Mouse (Mus musculus): ENCODE measurements at regions not wholly inside any gene's neighbourhood (a gene's known extent, or its start where the extent isn't known, plus 50 kb on each side); places are given as distances from the start of the nearest gene placed in this dataset.

DNA sequence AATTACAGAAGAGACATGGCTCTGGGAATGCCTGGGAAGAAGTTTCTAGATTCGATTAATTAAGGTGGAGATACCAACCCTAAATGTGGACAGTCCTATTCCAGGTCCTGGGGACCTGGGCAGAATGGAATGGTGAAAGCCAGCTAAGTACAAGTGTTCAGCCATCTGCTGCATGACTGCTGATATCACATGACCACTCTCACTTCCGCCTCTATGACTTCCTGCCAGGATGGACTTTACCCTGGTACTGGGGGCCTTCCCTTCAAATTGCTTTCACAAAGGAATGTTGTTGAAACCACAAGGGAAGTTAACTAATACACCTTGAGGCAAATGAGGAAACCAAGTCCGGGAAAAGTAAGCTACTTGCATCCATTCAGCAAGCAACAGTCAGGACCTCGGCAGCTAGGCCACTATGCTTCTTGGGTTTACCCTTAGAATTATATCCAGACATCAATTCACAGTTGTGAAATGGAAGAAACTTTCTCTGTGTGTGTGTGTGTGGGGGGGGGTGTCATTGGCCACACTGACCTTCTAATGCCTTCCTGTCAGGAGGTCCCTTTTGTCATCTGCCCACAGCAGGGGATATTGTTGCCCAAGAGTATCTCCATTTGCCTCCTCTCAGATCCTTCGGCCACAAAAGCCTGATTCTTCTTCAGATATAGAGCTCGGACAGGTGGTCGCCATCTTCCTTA is 330.6 kb downstream of the Nuak1 start:
- in situ Hi-C loops (cut with MboI; ENCODE audit: low pct_unique_long_range_greater_than_20kb in 1 of 2, low sequenced_read_pairs in 2 of 2, unreplicated experiment in 1 of 2) = no loop called here

DNA sequence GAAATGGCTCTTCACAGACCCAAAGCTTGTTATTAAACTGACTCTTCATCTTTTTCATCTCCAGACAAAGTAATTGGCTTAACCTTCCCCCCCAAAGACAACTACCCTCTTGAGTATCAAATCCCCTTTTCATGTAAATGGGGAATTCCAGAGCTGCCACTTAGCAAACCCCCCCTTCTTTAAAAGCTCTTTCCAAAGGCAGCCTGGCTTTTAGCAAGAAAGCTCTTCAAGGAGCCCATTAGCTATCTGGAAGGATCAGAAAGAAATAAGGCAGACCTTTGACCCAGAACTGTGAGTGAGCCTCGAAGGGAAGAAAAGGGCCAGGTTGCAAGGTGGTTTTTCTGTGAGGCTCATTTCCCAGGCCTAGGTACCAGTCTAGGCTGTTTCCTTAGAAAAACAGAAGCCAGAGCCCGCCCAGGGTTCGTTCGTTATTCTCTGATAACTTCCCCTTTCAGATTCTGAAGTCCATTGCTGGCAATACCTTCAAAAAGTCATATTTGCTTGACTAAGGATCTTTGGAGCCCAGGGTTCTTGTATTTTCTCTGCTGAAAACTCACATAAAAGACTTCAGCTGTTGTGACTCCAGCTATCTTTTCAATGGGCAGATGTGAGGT is 329.9 kb downstream of the Nuak1 start:
- in situ Hi-C loops (cut with MboI; ENCODE audit: low pct_unique_long_range_greater_than_20kb in 1 of 2, low sequenced_read_pairs in 2 of 2, unreplicated experiment in 1 of 2) = no loop called here

DNA sequence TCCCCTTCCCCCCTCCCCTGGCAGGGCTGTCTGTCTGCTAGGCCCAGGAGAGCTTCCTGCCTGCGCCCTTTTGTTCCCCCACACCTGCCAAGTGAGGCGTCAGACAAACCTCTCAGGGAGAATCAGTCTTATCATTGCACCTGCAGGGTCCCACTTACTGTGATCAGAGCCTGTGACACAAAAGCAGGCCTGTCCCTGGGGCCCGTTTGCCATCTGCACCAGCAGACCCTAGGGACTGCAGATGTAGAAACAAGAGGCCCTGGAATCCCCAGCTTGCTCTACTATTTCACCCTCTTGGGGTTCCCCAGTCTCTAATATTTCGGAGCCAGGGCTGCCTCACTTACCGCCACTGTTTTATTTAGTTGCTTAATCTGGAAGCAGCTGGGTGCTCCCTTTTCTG is 328.9 kb downstream of the Nuak1 start:
- in situ Hi-C loops (cut with MboI; ENCODE audit: low pct_unique_long_range_greater_than_20kb in 1 of 2, low sequenced_read_pairs in 2 of 2, unreplicated experiment in 1 of 2) = no loop called here

DNA sequence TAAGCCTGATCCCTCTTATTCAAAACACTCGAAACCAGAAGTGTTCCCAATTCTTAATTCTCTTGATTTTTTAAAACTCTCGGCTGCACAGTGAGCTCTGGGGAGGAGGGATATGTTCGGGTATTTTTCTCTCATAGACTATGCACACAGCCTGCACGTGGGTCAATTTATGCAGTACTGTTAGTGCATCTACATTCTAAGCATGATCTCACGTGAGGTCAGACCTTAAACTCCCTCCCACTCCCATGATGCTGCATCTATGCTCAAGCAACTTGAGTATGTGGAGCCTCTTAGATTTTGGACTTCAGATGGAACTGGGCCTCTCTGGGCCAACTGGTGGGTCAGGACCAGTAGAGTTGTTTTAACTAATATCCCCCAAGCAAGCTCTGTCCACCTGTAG is 328.5 kb downstream of the Nuak1 start:
- in situ Hi-C loops (cut with MboI; ENCODE audit: low pct_unique_long_range_greater_than_20kb in 1 of 2, low sequenced_read_pairs in 2 of 2, unreplicated experiment in 1 of 2) = no loop called here

DNA sequence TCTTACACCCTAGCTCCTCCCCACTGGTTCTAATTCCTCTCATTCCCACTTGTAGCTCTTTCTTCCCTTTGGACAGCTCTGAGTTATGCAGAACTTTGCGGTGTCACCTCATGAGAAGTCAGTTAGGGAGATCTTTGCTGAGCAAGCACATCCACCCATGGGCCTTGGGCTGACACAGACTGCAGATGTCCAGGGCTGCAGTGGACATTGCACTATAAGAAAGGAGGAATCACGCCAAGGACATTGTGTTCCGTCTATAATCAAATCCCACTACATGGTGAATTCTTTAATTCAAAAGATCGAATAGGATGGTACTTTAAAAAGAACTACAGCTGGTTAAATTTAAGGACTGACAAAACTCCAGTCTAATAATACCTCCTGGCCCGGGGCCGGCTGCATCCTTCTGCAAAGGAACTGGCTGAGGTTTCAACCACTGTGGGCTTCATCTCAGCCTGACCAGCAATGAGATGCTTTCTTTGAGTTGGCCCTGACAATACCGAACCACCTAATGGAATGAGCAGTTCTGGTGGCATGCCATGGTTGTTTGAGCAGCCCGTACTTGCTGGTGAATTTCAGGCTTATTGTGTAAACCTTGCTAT is 320.3 kb downstream of the Nuak1 start:
- in situ Hi-C loops (cut with MboI; ENCODE audit: low pct_unique_long_range_greater_than_20kb in 1 of 2, low sequenced_read_pairs in 2 of 2, unreplicated experiment in 1 of 2) = no loop called here

DNA sequence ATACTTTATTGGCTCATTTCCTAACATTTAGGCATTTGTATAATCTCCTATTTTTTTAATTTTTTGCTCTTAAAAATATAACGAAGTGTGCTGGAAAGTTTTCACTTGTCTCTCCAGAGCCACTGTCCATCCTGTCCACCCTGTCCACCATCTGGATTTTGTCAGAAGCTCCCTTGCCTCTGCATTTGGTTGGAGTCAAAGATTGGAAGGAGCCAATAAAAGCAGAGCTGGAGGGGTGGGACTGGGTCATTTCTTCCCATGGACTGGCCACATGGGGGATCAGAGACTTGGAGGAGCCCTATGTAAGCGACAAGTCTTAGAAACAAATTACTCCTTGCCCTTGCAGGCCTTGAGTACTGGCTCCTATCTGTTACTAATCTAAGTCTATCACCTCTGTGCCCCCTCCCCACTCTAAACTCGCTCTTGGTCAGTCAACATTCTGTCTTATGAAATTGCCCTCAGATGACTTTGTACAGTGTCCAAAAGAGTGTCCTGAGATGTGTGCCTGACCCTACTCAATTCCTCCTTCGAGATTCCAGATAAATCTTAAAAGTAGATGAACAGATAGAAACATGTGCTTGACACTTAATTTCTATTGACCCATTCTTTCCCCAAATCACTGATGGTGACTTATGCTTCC is 303.3 kb downstream of the Nuak1 start:
- in situ Hi-C loops (cut with MboI; ENCODE audit: low pct_unique_long_range_greater_than_20kb in 1 of 2, low sequenced_read_pairs in 2 of 2, unreplicated experiment in 1 of 2) = loop anchor here in 1 of 2 experiments (25.0 kb wide), 1 partner anchor 300 kb away; the partner anchor contains the start of gene Nuak1

DNA sequence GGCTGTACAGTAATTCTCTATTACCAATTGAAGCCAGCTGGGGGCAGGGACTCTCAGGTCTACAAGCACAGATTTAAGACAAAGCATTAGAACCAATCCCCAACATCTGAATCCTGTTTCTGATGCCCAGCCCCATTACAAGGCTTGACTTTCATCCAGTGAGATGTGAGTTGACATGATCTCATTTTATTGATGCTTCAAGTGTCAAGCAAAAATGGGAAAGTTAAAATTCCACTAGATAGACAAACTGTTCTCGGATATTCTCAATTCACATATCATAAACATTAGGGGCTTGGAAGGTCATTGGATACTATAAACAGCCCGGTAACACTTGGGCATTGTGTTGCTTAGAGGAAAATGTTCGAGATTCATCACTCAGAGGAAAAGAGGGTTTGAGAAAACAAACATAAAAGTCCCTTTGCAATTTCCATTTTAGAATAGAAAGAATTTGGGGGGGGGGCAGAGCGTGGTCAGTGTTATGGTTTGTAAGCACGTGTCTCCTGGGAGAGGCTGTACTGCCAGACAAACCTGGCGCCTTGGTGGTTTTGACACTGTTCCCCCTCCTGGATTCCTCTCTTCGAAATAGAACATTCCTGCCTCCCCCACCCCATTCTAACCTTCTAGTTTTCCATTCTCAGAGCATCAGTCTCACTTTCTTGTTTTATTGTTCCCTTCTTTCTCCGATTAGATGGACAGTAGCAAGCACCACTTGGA is 297.5 kb downstream of the Nuak1 start:
- in situ Hi-C loops (cut with MboI; ENCODE audit: low pct_unique_long_range_greater_than_20kb in 1 of 2, low sequenced_read_pairs in 2 of 2, unreplicated experiment in 1 of 2) = loop anchor here in 1 of 2 experiments (25.0 kb wide), 1 partner anchor 294 kb away; the partner anchor contains the start of gene Nuak1

DNA sequence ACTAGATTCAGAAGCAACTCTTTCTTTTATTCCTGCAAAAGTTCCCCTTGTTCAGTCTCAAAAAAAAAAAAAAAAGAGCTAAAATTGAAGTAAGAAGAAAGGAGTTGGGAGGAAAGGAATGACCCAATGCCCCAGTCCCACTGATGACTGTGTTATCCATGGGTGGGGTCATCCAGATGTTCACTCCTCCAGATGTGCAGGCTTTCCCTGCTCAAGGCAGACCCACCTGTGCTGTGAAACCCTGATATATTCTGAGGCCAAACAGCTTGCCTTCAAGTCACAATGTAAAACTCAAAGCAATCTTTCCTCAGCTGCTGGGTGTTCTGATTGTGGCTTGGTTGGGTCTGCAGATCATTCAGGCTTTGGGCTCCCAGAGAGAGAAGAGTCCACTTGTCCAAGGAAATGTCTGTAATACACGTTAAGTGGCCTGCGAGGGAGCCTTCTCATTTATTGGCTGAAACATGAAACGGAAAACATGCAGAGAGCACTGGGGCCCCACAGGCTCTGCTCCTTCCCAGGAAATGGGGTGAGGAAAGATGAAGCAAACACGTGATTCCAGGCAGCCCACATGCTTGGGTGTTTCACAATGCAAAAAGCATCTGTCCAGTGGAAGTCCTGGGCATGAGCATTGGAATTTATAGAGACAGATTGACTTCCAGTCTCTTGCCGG is 296.6 kb downstream of the Nuak1 start:
- in situ Hi-C loops (cut with MboI; ENCODE audit: low pct_unique_long_range_greater_than_20kb in 1 of 2, low sequenced_read_pairs in 2 of 2, unreplicated experiment in 1 of 2) = loop anchor here in 1 of 2 experiments (25.0 kb wide), 1 partner anchor 293 kb away; the partner anchor contains the start of gene Nuak1

DNA sequence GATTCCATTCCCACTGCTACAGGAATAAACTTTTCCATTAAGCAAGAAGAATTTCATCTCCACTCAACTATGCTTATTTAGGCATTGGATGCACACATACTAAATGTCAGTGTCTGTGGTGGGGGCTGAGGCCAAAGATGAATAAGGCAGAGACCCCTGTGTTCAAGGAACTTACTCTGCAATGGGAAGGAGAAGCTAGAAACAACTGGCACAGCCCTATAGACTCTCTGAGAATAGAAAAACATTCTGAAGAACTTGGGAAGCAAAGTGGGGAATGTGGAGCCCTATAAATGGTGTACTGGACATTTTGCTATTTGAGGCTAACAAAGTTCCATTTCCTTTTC is 296.1 kb downstream of the Nuak1 start:
- in situ Hi-C loops (cut with MboI; ENCODE audit: low pct_unique_long_range_greater_than_20kb in 1 of 2, low sequenced_read_pairs in 2 of 2, unreplicated experiment in 1 of 2) = loop anchor here in 1 of 2 experiments (25.0 kb wide), 1 partner anchor 293 kb away; the partner anchor contains the start of gene Nuak1

DNA sequence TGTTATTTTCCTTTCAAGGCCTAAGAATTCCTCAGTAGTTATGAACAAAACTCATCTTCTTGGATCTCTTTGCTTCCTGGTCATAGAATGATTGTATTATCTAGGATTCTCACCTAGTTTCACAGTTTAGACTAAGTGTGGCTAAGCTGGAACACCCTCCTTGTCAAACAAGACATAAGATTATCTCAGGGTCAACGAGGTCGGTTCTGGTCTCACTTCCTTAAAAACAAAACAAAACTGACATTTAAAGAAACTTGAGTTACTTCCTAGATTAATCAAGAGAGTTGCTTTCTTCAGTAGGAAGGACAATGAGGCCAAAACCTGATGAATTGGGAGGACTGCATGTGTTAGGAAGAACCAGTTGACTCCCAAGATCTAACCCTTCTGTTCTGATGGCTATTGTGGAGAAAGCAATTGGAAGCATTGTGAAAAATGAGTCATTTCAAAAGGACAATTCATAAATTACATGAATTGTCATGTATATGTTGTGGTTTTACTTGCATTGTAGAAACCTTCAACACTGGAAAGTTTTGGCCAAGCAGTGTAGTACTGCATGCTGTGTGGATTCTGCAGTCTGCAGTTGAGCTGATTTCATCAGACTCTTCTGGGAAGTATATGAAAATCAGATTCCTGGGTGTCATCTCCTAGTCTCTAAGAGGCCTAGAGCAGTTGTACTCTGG is 293.0 kb downstream of the Nuak1 start:
- in situ Hi-C loops (cut with MboI; ENCODE audit: low pct_unique_long_range_greater_than_20kb in 1 of 2, low sequenced_read_pairs in 2 of 2, unreplicated experiment in 1 of 2) = loop anchor here in 1 of 2 experiments (25.0 kb wide), 1 partner anchor 290 kb away; the partner anchor contains the start of gene Nuak1

DNA sequence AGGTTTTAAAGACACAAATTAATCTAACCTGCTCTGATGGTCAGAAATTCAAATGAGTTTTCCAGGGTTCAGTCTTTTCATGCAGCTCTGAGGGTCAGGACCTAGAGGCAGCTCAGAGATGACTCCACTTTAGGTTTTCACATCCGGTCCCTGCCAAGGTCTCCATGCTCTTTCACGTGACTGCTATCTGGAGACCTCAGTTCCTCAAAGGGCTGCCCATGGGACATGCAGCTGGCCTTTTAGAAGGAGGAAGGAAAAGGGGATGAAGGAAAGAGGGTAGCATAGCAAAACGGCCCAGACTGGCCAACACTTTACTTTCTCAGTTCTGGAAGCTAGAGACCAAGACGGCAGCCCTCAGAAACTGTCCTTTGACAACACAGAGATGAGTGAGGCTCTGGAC is 276.6 kb downstream of the Nuak1 start:
- in situ Hi-C loops (cut with MboI; ENCODE audit: low pct_unique_long_range_greater_than_20kb in 1 of 2, low sequenced_read_pairs in 2 of 2, unreplicated experiment in 1 of 2) = no loop called here

DNA sequence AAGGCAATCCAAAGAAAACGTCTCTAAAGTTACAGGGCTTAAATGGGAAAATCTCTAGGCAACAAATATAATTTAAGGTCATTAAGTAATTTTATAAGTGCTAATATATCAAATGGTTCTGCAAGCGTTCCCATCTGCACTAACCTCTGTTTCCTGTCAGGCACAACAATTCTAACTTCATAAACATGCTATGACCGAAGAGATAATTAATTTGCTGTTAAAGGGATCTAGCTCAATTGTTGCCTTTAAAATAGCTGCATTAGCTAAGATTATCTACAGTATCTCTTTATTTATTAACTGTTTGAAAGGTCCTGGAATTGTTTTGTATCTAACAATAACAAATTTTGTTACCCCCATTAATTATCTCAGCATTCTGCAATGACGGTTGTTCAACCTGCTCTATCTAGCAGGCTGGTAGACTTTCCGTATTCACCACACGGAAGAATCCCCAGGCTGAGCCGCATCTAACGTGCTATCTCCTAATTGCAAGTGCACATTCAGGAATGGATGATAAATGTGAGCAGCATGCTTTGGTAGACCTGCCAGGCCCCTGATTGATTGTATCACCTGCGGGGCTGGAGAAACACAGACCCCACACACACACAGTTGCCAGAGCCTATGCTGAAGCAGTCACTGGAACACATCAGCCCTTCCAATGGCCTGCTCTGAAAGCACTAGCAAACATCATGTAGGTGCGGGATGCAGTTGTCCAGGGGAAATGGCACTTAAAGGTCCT is 274.4 kb downstream of the Nuak1 start:
- in situ Hi-C loops (cut with MboI; ENCODE audit: low pct_unique_long_range_greater_than_20kb in 1 of 2, low sequenced_read_pairs in 2 of 2, unreplicated experiment in 1 of 2) = no loop called here

DNA sequence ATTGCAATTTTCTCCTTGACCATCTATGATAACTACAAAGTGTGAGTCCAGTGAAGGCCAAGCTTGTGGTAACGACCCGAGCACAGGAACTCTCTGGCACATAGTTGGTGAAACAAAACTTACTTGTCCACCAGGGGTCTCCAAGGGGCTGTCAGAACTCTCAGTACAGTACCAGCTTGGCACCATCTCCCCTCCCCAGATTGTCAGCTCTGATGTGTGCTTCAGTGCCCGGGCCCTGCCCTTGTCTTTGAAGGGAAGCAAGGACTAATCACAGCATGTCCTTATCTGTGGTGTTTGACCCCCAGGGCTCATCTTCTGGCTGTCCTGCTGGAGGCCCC is 273.9 kb downstream of the Nuak1 start:
- in situ Hi-C loops (cut with MboI; ENCODE audit: low pct_unique_long_range_greater_than_20kb in 1 of 2, low sequenced_read_pairs in 2 of 2, unreplicated experiment in 1 of 2) = no loop called here

DNA sequence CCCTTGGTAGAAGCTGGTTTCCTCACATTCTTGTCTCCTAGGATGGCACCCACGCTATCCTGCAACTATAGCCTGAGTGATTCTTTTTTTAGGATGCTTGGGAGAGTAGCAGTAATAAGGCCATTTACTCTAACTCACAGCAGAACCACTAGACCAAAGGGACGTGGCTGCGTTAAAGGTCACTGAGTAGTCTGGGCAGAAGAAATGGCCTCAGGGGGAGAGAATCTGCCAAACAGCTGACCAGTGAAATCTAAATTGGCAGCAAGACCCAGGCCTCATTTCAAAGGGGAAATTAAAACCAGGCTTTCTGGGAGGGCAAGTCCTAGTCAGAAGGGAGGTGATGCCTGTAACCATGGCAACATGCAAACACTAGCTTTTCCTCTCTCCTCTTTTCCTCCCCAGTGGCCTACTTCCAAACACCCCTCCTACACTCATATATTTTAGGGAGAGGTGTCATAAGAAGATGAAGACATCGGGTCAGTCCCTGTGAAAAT is 267.5 kb downstream of the Nuak1 start:
- in situ Hi-C loops (cut with MboI; ENCODE audit: low pct_unique_long_range_greater_than_20kb in 1 of 2, low sequenced_read_pairs in 2 of 2, unreplicated experiment in 1 of 2) = no loop called here

DNA sequence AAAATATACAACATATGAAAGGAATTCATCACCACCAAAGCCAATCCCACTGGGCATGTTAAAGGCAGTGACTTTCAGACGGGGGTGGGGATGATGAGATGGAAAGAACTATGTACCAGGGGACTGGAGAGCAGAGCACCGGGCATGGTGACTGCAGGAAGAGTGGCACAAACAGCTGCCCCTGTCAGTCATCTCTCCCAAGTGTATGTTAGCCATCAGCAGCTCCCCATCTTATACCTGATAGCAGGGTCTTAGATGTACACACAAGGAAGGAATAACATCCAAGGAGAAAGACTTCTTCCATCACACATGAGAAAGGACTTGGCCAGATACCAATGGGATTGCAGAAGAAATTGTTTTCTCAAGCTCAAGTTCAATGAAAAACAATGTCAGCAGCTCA is 257.2 kb downstream of the Nuak1 start:
- in situ Hi-C loops (cut with MboI; ENCODE audit: low pct_unique_long_range_greater_than_20kb in 1 of 2, low sequenced_read_pairs in 2 of 2, unreplicated experiment in 1 of 2) = no loop called here

DNA sequence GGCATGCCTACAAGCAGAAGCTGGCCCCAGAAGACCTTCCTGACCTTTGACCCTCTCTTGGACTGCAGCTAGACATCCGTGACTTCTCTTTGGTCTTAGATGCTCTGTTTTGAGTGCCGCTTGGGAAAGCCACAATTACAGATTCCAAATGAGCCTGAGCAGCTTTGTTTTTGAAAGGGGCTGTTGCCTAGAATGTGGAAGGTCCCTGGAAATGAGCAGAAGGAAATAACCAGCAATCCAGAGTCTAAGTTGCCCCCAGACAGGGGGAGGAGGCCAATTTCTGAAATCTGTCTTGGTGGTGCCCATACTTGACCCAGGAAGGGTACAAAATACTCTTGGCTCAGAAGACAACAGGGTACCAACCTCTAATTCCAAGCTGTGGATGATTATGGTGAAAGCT is 253.9 kb downstream of the Nuak1 start:
- in situ Hi-C loops (cut with MboI; ENCODE audit: low pct_unique_long_range_greater_than_20kb in 1 of 2, low sequenced_read_pairs in 2 of 2, unreplicated experiment in 1 of 2) = no loop called here

DNA sequence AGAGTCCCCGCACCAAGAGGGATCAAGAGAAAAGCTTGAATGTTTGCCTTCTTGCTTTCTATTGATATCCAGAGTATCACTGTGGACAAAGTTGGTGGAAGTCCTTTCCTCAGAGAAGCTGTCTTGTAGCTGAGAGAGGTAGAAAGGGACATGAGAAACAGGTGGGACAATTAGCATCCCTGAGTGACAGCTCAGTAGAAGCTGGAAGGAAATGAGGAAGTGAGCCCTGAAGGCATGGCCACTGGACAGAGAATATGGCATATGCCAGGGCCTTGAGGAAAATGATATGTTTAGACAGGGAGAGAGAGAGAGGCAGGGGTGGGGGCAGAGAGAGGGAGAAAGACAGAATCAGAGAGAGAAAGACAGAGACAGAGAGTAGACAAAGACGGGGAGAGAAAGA is 241.4 kb downstream of the Nuak1 start:
- in situ Hi-C loops (cut with MboI; ENCODE audit: low pct_unique_long_range_greater_than_20kb in 1 of 2, low sequenced_read_pairs in 2 of 2, unreplicated experiment in 1 of 2) = no loop called here
